Mouse (Mus musculus): ENCODE results near the gene Lfng. TPM values are rescaled to one million over a fixed set of nuclear protein-coding genes. Genes with fewer than 3 reads are reported as not detected.

The Lfng gene
- total RNA-seq, 2 experiments from 2014 or later, result 23.5 to 24.4 TPM

GRCm38 (mm10) chr5:140583732-140584368 is 23.3 kb upstream of the Lfng start:
- no peak for DNase-seq (ENCODE audit: low spot score in 2 of 2)

DNA sequence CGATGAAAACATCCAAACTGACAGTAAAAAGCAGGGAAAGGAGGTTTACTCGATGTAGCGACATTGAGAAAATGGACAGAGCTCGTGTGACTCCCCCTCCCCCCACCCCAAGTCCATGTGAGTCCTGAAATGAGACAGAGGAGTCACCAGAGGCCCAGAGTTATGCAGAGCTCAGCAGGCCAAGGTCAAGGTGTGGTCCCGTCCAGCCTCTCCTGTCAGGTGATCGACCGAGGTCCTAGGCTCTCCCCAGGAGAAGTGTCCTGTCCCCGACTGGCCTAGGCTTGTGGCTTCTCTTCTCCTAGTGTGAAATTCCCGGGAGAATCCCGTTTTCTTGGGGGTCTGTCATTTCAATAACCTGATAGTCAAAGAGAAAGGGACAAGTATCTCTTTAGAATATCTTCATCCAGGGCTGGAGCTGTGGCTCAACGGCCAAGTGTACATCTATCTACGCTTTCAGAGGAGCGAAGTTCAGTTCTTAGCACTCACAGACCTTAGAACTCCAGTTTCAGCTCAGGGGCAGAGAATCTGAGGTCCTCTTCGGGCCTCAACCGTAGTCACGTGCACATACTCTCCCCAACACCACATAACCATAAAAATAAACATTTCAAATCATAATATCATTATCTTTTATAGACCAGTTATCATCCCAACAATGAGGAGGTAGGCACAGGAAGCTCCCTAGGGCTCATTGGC is 17.9 kb upstream of the Lfng start:
- DNase-seq (ENCODE audit: low spot score in 2 of 2), result no peak

- DNase-seq (ENCODE audit: low spot score in 2 of 2), result no peak
Measured at GRCm38 (mm10) chr5:140594846-140595245, 12.3 kb upstream of the Lfng start.

DNA sequence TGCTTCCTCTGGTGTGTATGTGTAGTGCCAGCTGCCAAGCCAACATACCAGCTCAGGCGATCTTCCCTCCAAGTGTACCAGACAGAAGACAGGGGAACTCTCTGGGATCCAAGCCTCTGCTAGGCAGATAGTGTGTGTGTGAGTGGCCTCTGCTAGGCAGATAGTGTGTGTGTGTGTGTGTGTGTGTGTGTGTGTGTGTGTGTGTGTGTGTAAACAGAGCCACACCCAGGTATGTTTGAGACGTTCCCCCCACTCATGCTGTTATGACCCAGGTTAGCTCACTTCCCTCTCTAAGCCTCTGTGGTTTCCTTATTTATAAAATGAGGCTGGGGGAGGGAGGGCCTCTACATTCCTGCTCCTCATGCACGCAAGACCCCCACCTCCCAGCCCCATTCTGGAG is 10.7 kb upstream of the Lfng start:
- DNase-seq (ENCODE audit: low spot score in 2 of 2), result no peak

- no peak for DNase-seq (ENCODE audit: low spot score in 2 of 2)
Measured at GRCm38 (mm10) chr5:140596927-140597588, 10.1 kb upstream of the Lfng start.

- DNase-seq (ENCODE audit: low spot score in 2 of 2), result no peak
Measured at GRCm38 (mm10) chr5:140597787-140598186, 9.3 kb upstream of the Lfng start.

GRCm38 (mm10) chr5:140599939-140600338 is 7.2 kb upstream of the Lfng start:
- DNase-seq (ENCODE audit: low spot score in 2 of 2), result no peak

DNA sequence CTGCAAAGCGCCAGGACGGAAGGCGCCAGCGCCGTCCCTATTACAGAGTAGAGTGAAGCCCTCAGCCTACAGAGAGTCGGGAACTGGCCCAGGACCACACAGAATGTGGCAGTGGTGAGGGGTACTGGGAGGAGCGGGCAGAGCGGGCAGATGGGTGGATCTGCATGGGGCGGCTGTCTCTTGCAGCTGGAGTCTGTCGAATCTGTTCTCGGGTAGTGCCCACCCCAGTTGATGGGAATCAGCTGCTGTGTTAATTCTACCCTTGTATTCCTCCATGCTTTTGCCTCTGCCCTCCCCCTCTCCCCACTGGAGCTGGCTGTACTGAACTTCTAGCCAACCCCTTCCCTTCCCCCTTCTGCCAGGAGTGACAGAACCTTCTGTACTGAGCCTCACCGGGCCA is 5.4 kb upstream of the Lfng start:
- DNase-seq (ENCODE audit: low spot score in 2 of 2), result no peak

DNA sequence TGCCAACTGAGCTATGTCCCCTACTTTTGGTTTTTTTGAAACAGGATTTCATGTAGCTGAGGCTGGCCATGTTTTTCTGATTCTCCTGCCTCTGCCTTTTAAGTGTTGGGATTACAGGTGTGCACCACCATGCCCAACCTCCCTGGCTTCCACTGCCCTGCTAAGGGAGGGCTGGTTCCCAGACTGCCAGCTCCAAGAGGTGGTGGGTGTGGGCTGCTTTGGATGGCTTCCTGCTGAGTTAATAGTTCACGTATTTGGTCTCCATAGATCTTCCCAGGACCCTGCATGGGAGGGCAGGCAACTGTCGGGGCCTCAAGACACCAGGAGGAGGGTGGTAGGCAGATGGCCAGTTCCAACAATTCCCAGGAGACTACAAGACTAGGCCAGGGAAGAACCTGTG is 4.6 kb upstream of the Lfng start:
- no peak for DNase-seq (ENCODE audit: low spot score in 2 of 2)

DNA sequence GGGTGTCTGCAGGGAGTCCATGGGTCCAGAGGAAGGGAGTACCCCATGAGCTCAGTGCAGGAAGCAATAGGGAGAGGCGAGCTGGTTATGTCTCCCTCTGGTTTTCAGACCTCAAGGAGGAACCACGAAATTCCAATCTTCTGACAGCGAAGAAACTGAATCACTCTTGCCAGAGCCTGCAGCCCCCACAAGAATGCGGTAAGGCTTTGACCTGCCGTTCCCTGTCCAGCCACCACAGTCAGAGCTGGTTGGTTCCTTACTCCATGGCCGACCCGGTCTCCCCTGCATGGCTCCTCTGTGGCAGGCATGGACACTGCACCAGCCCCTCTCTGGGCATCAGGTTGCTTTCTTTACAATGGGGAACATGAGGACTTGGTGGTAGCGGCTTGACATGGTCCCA is 2.7 kb upstream of the Lfng start:
- no peak for DNase-seq (ENCODE audit: low spot score in 2 of 2)

GRCm38 (mm10) chr5:140605228-140605627 is 1.9 kb upstream of the Lfng start:
- no peak for DNase-seq (ENCODE audit: low spot score in 2 of 2)

- DNase-seq (ENCODE audit: low spot score in 2 of 2), result no peak
Measured at GRCm38 (mm10) chr5:140606386-140606785, 734 bp upstream of the Lfng start.

- DNase-seq (ENCODE audit: low spot score in 2 of 2), result no peak
Measured at GRCm38 (mm10) chr5:140607836-140608633, 915 bp downstream of the Lfng start.

DNA sequence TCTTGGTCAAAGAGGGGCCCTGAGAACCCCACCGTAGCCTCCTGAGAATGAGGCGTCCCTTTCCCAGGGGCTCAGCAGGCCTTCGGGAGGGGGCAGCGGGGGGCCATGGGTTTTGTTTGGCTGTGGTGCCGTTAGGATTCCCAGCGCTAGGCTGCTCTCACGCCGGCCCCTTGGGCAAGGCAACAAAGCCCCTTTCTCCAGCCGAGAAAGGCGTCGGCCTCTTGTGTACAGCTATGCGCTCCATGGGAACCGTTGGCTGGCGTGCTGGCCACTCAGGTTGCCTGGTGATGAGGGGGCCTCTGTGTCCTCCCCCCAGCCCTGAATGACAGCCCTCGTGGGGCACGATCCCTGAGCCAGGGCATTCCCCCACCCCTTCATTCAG is 1.5 kb downstream of the Lfng start:
- no peak for DNase-seq (ENCODE audit: low spot score in 2 of 2)

DNA sequence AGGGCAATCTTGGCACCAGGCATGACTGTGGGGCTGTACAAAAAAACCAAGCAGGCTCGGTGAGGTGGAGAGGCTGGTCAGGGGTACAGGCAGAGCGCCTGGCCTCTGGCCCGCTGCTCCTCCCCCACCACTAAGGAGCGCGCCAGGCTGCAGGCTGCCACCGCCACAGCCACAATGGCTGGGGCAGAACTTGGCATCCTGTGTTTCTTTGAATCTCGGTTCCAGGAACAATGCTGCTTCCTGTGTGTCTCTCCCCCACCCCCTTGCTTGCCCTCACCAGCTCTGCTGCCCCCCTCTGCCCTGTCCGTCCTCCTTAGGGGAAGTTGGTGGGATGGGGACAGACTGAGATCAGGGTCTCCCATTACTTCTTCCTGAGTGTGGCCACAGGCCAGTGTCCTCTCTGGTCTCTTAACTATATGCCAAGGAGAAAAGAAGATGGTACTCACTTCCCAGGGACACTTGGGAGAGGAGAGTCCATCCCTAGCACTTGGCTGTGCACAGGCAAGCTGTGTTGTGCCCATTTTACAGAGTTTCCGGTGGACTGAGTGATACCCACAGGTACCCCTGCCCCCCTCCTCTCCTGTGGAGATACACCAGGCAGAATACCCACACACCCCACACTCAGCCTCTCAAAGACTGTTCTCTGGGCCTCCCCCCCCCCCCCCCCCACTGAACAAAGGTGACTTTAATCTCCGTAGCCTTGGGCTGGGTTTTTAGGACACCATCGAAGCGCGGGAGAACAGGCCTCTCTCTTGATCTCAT is 2.6 kb downstream of the Lfng start:
- no peak for DNase-seq (ENCODE audit: low spot score in 2 of 2)

DNA sequence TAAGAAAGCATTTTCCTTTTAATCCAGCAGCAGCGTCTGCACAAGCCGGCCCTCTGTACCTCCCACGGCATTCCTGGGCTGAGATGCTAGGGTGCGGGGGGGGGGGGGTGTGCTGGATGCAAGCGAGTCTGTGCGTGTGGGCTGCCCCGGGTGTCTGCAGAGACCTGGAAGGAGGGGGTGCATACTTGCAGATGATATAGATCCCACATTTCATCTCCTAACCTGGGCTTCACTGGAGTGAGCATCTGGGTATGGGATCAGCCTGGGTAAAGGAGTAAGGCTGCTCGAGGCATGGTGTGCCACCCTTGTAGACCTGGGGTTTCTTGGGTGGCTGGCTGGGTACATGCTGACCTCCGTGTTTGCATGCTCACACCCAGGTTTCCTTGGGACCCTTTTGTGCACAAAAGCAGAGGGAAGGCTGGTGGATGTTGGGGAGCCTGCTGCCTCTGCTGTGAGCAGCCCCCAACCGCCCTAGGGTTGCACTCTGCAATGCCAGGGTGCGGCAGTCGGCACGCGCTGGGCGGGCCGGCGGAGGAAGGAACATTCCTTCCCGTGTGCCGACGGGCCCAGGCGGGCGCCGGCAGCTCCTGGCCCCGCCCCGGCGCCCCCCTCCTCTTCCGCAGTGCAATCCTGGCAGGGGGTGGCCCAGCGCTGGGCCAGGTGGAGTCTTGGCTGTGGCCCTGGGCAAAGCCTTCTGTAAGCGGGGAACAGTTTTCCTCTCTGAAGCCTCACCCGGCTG is 3.3 kb downstream of the Lfng start:
- DNase-seq (ENCODE audit: low spot score in 2 of 2), result no peak

GRCm38 (mm10) chr5:140611021-140611583 is 4.0 kb downstream of the Lfng start:
- peak; percentile 52 to 74 for DNase-seq (ENCODE audit: low spot score in 2 of 2)

GRCm38 (mm10) chr5:140611611-140612185 is 4.6 kb downstream of the Lfng start:
- no peak for DNase-seq (ENCODE audit: low spot score in 2 of 2)

GRCm38 (mm10) chr5:140612191-140612590 is 5.1 kb downstream of the Lfng start:
- DNase-seq (ENCODE audit: low spot score in 2 of 2), result no peak

DNA sequence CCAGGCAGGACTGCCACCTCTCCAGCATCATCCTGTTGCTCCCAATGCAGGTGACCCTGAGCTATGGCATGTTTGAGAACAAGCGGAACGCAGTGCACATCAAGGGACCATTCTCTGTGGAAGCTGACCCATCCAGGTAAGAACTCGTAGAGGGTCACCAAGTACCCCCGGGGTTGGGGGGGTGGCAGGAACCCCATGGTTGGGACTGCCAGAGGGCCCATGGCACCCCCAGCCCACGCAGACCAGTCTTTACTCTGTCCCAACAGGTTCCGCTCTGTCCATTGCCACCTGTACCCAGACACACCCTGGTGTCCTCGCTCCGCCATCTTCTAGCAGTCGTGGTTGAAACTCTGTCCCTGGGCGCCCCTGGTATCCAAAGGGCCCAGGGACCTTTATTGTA is 7.0 kb downstream of the Lfng start:
- no peak for DNase-seq (ENCODE audit: low spot score in 2 of 2)
